ENCODE assay signal across 25 mouse cellular contexts in the genomic region with DNA sequence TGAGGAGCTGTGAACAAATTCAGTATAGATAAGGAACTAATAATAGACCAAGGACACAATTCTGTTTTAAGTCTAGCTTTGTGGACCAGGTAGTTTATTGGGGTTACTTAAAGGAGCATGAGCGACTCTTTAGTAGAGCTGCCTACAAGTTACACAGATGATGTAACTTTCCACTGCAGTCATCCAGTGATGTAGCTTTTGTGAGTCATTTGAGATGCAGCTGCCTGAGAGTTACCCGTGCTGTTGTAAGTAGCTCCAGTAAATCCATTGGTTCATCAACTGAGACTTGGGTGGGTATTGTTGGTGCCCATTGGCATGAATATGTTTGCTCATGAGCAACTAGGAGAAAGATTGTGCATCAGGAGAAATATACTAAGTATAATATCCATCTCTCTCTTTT.
"Had no signal": no experiment of that assay in that cellular context is flagged by ENCODE, and none has a peak within 500 bp of the region (broad histone marks: within the 10 kb centered on the region; RNA-seq: fewer than 3 reads in every experiment).

No protein-coding gene starts in this region.

- H3K4me1 ChIP-seq: hindbrain, embryonic 10.5 days; hindbrain, embryonic 12.5 days; limb, embryonic 10.5 days; limb, embryonic 12.5 days had no signal

- H3K9me3 ChIP-seq: heart, embryonic 10.5 days; hindbrain, embryonic 10.5 days; hindbrain, embryonic 12.5 days; intestine, embryonic 15.5 days; limb, embryonic 10.5 days; limb, embryonic 12.5 days; liver, embryonic 13.5 days; liver, embryonic 15.5 days had no signal

- H3K27me3 ChIP-seq: heart, embryonic 12.5 days; hindbrain, embryonic 12.5 days; intestine, embryonic 15.5 days; limb, embryonic 12.5 days; liver, embryonic 13.5 days; liver, embryonic 15.5 days had no signal

- H3K27ac ChIP-seq: gastrocnemius, adult 2 months; heart, embryonic 10.5 days; hindbrain, embryonic 10.5 days; hindbrain, embryonic 12.5 days; hindbrain, embryonic 14.5 days; intestine, embryonic 15.5 days; layer of hippocampus, adult 2 months; left cerebral cortex, adult 2 months; limb, embryonic 10.5 days; limb, embryonic 12.5 days; liver, embryonic 13.5 days; liver, embryonic 15.5 days had no signal

- H3K9ac ChIP-seq: heart, embryonic 12.5 days; hindbrain, embryonic 12.5 days; hindbrain, embryonic 14.5 days; intestine, embryonic 15.5 days; limb, embryonic 12.5 days; liver, embryonic 13.5 days; liver, embryonic 15.5 days had no signal

- H3K4me3 ChIP-seq: gastrocnemius, adult 2 months; heart, embryonic 10.5 days; heart, embryonic 12.5 days; hindbrain, embryonic 10.5 days; hindbrain, embryonic 12.5 days; intestine, embryonic 15.5 days; layer of hippocampus, adult 2 months; left cerebral cortex, adult 2 months; limb, embryonic 10.5 days; limb, embryonic 12.5 days; liver, embryonic 13.5 days; liver, embryonic 15.5 days had no signal

- DNase-seq: gastrocnemius, adult 2 months; gastrocnemius, postnatal 10 days; gastrocnemius, postnatal 25 days; heart, adult 18-20 months; heart, postnatal 10 days; heart, postnatal 4 days; kidney, adult 18-20 months; kidney, adult 8-10 months; kidney, postnatal 10 days; kidney, postnatal 25 days; kidney, postnatal 4 days; liver; liver, embryonic 13.5 days had no signal

- H3K36me3 ChIP-seq: heart, embryonic 10.5 days; heart, embryonic 12.5 days; hindbrain, embryonic 10.5 days; hindbrain, embryonic 12.5 days; intestine, embryonic 15.5 days; limb, embryonic 10.5 days; limb, embryonic 12.5 days; liver, embryonic 13.5 days; liver, embryonic 15.5 days had no signal

- H3K4me2 ChIP-seq: heart, embryonic 12.5 days; hindbrain, embryonic 12.5 days; hindbrain, embryonic 14.5 days; intestine, embryonic 15.5 days; limb, embryonic 12.5 days; liver, embryonic 11.5 days; liver, embryonic 13.5 days; liver, embryonic 15.5 days had no signal
